Mouse (Mus musculus) stomach, postnatal 0 days (tissue): ENCODE data around the gene Fgf9. TPM values are rescaled to one million over a fixed set of nuclear protein-coding genes. Genes with fewer than 3 reads are reported as not detected.

Source experiments
- ATAC-seq: fragments of 200-750 bp; cut with Nextera tagmentation; 2 replicates; pipeline ENCODE4 v1.8.0; 2017; ENCODE audit not compliant: low FRiP score, low TSS enrichment
- DNase-seq: peaks from one replicate; pipeline ENCODE4 v3.0.0-alpha.2; 2016; ENCODE audit warnings: low spot score
- H3K27ac ChIP-seq: fragments of 300-500 bp; sonication (generic); replicated peaks from 2 replicates; pipeline ENCODE4 v1.5.1; 2014; ENCODE audit warnings: mild to moderate bottlenecking, control low read depth
- H3K27me3 ChIP-seq: fragments of 300-500 bp; sonication (generic); 2 replicates; pipeline ENCODE4 v1.6.1; 2014; ENCODE audit warnings: low read length; ENCODE audit not compliant: control insufficient read depth, insufficient read depth
- H3K36me3 ChIP-seq: fragments of 300-500 bp; sonication (generic); 2 replicates; pipeline ENCODE4 v1.6.1; 2014; ENCODE audit warnings: low read length, mixed read lengths; ENCODE audit not compliant: control insufficient read depth, insufficient read depth
- H3K4me1 ChIP-seq: fragments of 300-500 bp; sonication (generic); replicated peaks from 2 replicates; pipeline ENCODE4 v1.6.1; 2014; ENCODE audit warnings: antibody characterized with exemption; ENCODE audit not compliant: control insufficient read depth, insufficient read depth
- H3K4me2 ChIP-seq: fragments of 300-500 bp; sonication (generic); replicated peaks from 2 replicates; pipeline ENCODE4 v1.6.1; 2014; ENCODE audit warnings: low read depth, mild to moderate bottlenecking, control low read depth, moderate library complexity
- H3K4me3 ChIP-seq: fragments of 300-500 bp; sonication (generic); 2 replicates; pipeline ENCODE4 v1.5.1; 2014; ENCODE audit warnings: low read depth, low read length, control low read depth
- H3K9ac ChIP-seq: fragments of 300-500 bp; sonication (generic); 2 replicates; pipeline ENCODE4 v1.6.1; 2014; ENCODE audit warnings: mild to moderate bottlenecking, low read length, control low read depth, mixed read lengths
- H3K9me3 ChIP-seq: fragments of 300-500 bp; sonication (generic); 2 replicates; pipeline ENCODE4 v1.6.1; 2016; ENCODE audit warnings: low read length; ENCODE audit not compliant: control insufficient read depth
- CTCF ChIP-seq: IDR thresholded peaks from 2 replicates; pipeline ENCODE4 v1.5.1; 2016; ENCODE audit warnings: antibody characterized with exemption, low read depth, mild to moderate bottlenecking, moderate library complexity
- EP300 ChIP-seq: optimal IDR thresholded peaks from 2 replicates; pipeline ENCODE3; 2016; ENCODE audit warnings: antibody characterized with exemption
- WGBS: fragments of 180-500 bp; shearing (Covaris S2); extraction: QIAGEN DNeasy Blood & Tissue Kit; methylation state at CpG from one replicate; pipeline ENCODE4 v1.1.7; 2014; 5-methylcytosine and 5-hydroxymethylcytosine counted together
- polyA plus RNA-seq: library from polyadenylated mRNA; unstranded; fragments of >200 nt; fragmentation: Nextera tagmentation; extraction: Ambion mirVana; gene quantifications from 2 replicates; pipeline ENCODE4 v1.2.1, GENCODE M21; 2015

Fgf9 gene
- polyA plus RNA-seq, 1 experiment from 2014 or later, result 5.9 TPM

- TF ChIP-seq EP300 (no peak), CTCF (no peak)
- Histone ChIP-seq H3K27me3 (no peaks in the 10 kb centered on the region), H3K9me3 (no peaks in the 10 kb centered on the region), H3K9ac (no peak overlapping the region), H3K4me2 (no peak overlapping the region), H3K27ac (no peak overlapping the region), H3K36me3 (no peaks in the 10 kb centered on the region), H3K4me1 (0 out of 2 replicates have a peak, but pooled peaks cover 2% of the 10 kb centered on the region), H3K4me3 (no peak overlapping the region)
- peak; percentile 12 for DNase-seq
- 45% methylated on average over 1 of the region's 1 CpGs for WGBS
- no peak for ATAC-seq
Observed at GRCm38 (mm10) chr14:58068641-58069040, 1.7 kb upstream of the Fgf9 start.

- no peaks in the 10 kb centered on the region for H3K27me3 ChIP-seq
- H3K4me2 ChIP-seq, result peak overlapping the region; percentile 93
- TF ChIP-seq CTCF (no peak), EP300 (no peak)
- DNase-seq (peak; percentile 15), ATAC-seq (no peak)
- no peak overlapping the region for H3K9ac ChIP-seq
- 11% methylated on average over 6 of the region's 6 CpGs for WGBS
- H3K4me1 ChIP-seq, result 0 out of 2 replicates have a peak, but pooled peaks cover 2% of the 10 kb centered on the region
- peak overlapping the region; percentile 85; the same call in 1 of the 2 replicates for H3K27ac ChIP-seq
- H3K36me3 ChIP-seq, result no peaks in the 10 kb centered on the region
- peak overlapping the region; percentile 61 for H3K4me3 ChIP-seq
- no peaks in the 10 kb centered on the region for H3K9me3 ChIP-seq
Observed at GRCm38 (mm10) chr14:58069927-58070326, 420 bp upstream of the Fgf9 start.

GRCm38 (mm10) chr14:58071120-58071641, 834 bp downstream of the Fgf9 start:
- DNase-seq (peak; percentile 67), ATAC-seq (peak; percentile 25)
- Histone ChIP-seq H3K27me3 (no peaks in the 10 kb centered on the region), H3K4me3 (peak overlapping the region; percentile 61), H3K27ac (peak overlapping the region; percentile 85), H3K9ac (peak overlapping the region; percentile 71), H3K36me3 (no peaks in the 10 kb centered on the region), H3K9me3 (no peaks in the 10 kb centered on the region), H3K4me2 (peak overlapping the region; percentile 93), H3K4me1 (0 out of 2 replicates have a peak, but pooled peaks cover 2% of the 10 kb centered on the region)
- WGBS, result 1% methylated on average over 31 of the region's 31 CpGs
- TF ChIP-seq EP300 (no peak), CTCF (no peak)

GRCm38 (mm10) chr14:58071830-58072770, 1.8 kb downstream of the Fgf9 start:
- TF ChIP-seq EP300 (no peak), CTCF (no peak)
- H3K27ac ChIP-seq, result peak overlapping the region; percentile 85
- H3K27me3 ChIP-seq, result no peaks in the 10 kb centered on the region
- H3K9ac ChIP-seq, result peak overlapping the region; percentile 63
- H3K9me3 ChIP-seq, result no peaks in the 10 kb centered on the region
- under 1% methylated on average over 75 of the region's 85 CpGs for WGBS
- H3K4me2 ChIP-seq, result peak overlapping the region; percentile 93
- DNase-seq (peak; percentile 86), ATAC-seq (peak; percentile 88)
- H3K36me3 ChIP-seq, result no peaks in the 10 kb centered on the region
- peak overlapping the region; percentile 61 for H3K4me3 ChIP-seq
- peaks cover 2% of the 10 kb centered on the region; the same call in 1 of the 2 replicates for H3K4me1 ChIP-seq

GRCm38 (mm10) chr14:58072771-58073501, 2.6 kb downstream of the Fgf9 start:
- H3K9ac ChIP-seq, result peak overlapping the region; percentile 63
- TF ChIP-seq EP300 (no peak), CTCF (no peak)
- H3K36me3 ChIP-seq, result no peaks in the 10 kb centered on the region
- peak overlapping the region; percentile 61 for H3K4me3 ChIP-seq
- no peaks in the 10 kb centered on the region for H3K9me3 ChIP-seq
- H3K4me1 ChIP-seq, result peaks cover 2% of the 10 kb centered on the region; the same call in 1 of the 2 replicates
- ATAC-seq, result no peak
- DNase-seq, result peak; percentile 39
- H3K4me2 ChIP-seq, result peak overlapping the region; percentile 93
- under 1% methylated on average over 29 of the region's 29 CpGs for WGBS
- H3K27me3 ChIP-seq, result no peaks in the 10 kb centered on the region
- H3K27ac ChIP-seq, result 0 out of 2 replicates have a peak overlapping the region, but pooled peaks have one; percentile 18
